Mouse (Mus musculus): Measurements from ENCODE around the gene Ppox.
A peak's percentile ranks its signal among the peaks of the same experiment; 100 is the strongest.
"Not testable (repeated sequence)": the region's sequence is repeated elsewhere in the genome, so short reads cannot be mapped to it uniquely, and the experiment has no call there.

Ppox gene

GRCm38 (mm10) chr1:171263666-171264461, 17.1 kb downstream of the Ppox start:
- DNase-seq: no peak

GRCm38 (mm10) chr1:171263185-171263611, 17.8 kb downstream of the Ppox start:
- no peak for DNase-seq

- no peak for DNase-seq
These were observed 18.3 kb downstream of the Ppox start for GRCm38 (mm10) chr1:171262594-171263130.

GRCm38 (mm10) chr1:171260316-171260715, 20.7 kb downstream of the Ppox start:
- no peak for DNase-seq

- no peak for DNase-seq
These were observed 22.1 kb downstream of the Ppox start for GRCm38 (mm10) chr1:171258921-171259320.

GRCm38 (mm10) chr1:171257781-171258180, 23.2 kb downstream of the Ppox start:
- no peak for DNase-seq

- peak; percentile 72 for DNase-seq
These were observed 23.9 kb downstream of the Ppox start for GRCm38 (mm10) chr1:171256937-171257548.

- DNase-seq: no peak
These were observed 24.7 kb downstream of the Ppox start for GRCm38 (mm10) chr1:171256095-171256818.

GRCm38 (mm10) chr1:171252415-171252814, 28.6 kb downstream of the Ppox start:
- no peak for DNase-seq

- DNase-seq: no peak
These were observed 29.2 kb downstream of the Ppox start for GRCm38 (mm10) chr1:171251594-171252324.

GRCm38 (mm10) chr1:171250680-171251593, 30.0 kb downstream of the Ppox start, which contains the start of gene Ndufs2:
Ndufs2 (minus strand) TSS chr1:171251388.
- DNase-seq: no peak

GRCm38 (mm10) chr1:171249913-171250600, 30.9 kb downstream of the Ppox start, which contains the start of gene Adamts4:
Adamts4 (plus strand) TSS chr1:171250421.
- no peak for DNase-seq

GRCm38 (mm10) chr1:171248386-171249226, 32.4 kb downstream of the Ppox start:
- peak; percentile 47 for DNase-seq

GRCm38 (mm10) chr1:171247916-171248315, 33.1 kb downstream of the Ppox start:
- peak; percentile 55 for DNase-seq

GRCm38 (mm10) chr1:171247453-171247841, 33.5 kb downstream of the Ppox start:
- no peak for DNase-seq

GRCm38 (mm10) chr1:171246709-171247452, 34.1 kb downstream of the Ppox start:
- peak; percentile 98 for DNase-seq

GRCm38 (mm10) chr1:171245353-171245752, 35.6 kb downstream of the Ppox start:
- DNase-seq: no peak

- DNase-seq: not testable (repeated sequence)
These were observed 39.0 kb downstream of the Ppox start for GRCm38 (mm10) chr1:171241952-171242351.

GRCm38 (mm10) chr1:171240911-171241310, 40.1 kb downstream of the Ppox start:
- DNase-seq: no peak
